Mouse (Mus musculus) heart, postnatal 0 days (tissue): Measurements from ENCODE around the gene Borcs7.

ENCODE experiments used
- CTCF ChIP-seq: IDR thresholded peaks from 2 replicates; pipeline ENCODE4 v1.5.1; 2016; ENCODE audit warnings: antibody characterized with exemption, control low read depth, low read depth
- EP300 ChIP-seq: IDR thresholded peaks from 2 replicates; pipeline ENCODE4 v1.6.1; 2016; ENCODE audit warnings: antibody characterized with exemption, low read depth

- TF ChIP-seq EP300 (no peak), CTCF (no peak)
Observed at GRCm38 (mm10) chr19:46658348-46658747, 31.4 kb upstream of the Borcs7 start.
